ENCODE assay signal across 8 mouse cellular contexts in genomic region chr19:18712866-18713300, GRCm38 (mm10). TPM values are rescaled to one million over a fixed set of nuclear protein-coding genes. Genes with fewer than 3 reads are reported as not detected.
DNase-seq lines count a peak whose midpoint lies in the region; ATAC-seq and TF ChIP-seq lines count a peak whose summit lies in the region.

Gene D030056L22Rik, plus strand, starts transcription at chr19:18713193.

- TF ChIP-seq POLR2A in cortical plate, adult 2 months (IDR thresholded peaks at IDR 0.05; ENCODE audit: extremely low read depth, insufficient read depth, low read length), result peak; percentile 61

- no peaks in the 10 kb centered on the region; the same call in 1 of the 2 replicates for H3K4me1 ChIP-seq in cortical plate, adult 2 months (ENCODE audit: control insufficient read depth, insufficient read depth, low read length)

- peak within 1 kb of the TSS; percentile 37 for H3K4me3 ChIP-seq in cortical plate, adult 2 months (ENCODE audit: insufficient read depth, low read length)

- TF ChIP-seq CTCF in cortical plate, adult 2 months (IDR thresholded peaks at IDR 0.05; ENCODE audit: extremely low read depth, insufficient read depth, low read length), result peak; percentile 33; the same call in 1 of the 2 replicates

- H3K27ac ChIP-seq in cortical plate, adult 2 months (ENCODE audit: insufficient read depth, low read length), result peak within 1 kb of the TSS; percentile 67; the same call in 1 of the 2 replicates

- peak; percentile 94 to 97 for DNase-seq in gastrocnemius, adult 8-10 months (ENCODE audit: low spot score in 2 of 2)
- peak; percentile 100 for DNase-seq in induced T-regulatory cell, adult 2 months (ENCODE audit: low read depth)
- DNase-seq in left cerebral cortex, adult 9 months (ENCODE audit: low spot score in 2 of 2), result peak; percentile 89 to 97
- DNase-seq in right cerebral cortex, postnatal 14 days, result peak; percentile 99
- peak; percentile 97 for DNase-seq in urinary bladder, postnatal 36 days (ENCODE audit: low spot score in 2 of 2)

- ATAC-seq in activated CD4-positive, CD25-positive, alpha-beta regulatory T cell, adult 4 months, result peak; percentile 96
- peak; percentile 92 for ATAC-seq in megakaryocyte progenitor cell, adult 5-6 weeks (replicated peaks; ENCODE audit: poor library complexity)

RNA-seq across cellular contexts. Expression of gene D030056L22Rik, which starts in this region (rescaled TPM):
- polyA plus RNA-seq in activated CD4-positive, CD25-positive, alpha-beta regulatory T cell, adult 4 months (2017; shearing (Covaris generic)), result 1 to 10 TPM; 2.5 to 4.0 TPM
- 25.0 and 27.0 TPM in 2 replicates for polyA plus RNA-seq in cortical plate, adult 2 months (2012; rRNA removed)
- 1 to 10 TPM; 3.1 to 4.1 (median 3.3) TPM for total RNA-seq in gastrocnemius, adult 8-10 months (2022)
- 37.3 and 51.3 TPM in 2 replicates for total RNA-seq in megakaryocyte progenitor cell, adult 5-6 weeks (2015)
- total RNA-seq in megakaryocyte progenitor cell, adult 5-6 weeks (2017), result 22.7 and 25.5 TPM in 2 replicates

Comparison
In these comparisons a context has a peak if more than half of its experiments do, and no peak if none do; other contexts are left out.
1. Peak in every context shown above with its lines: DNase-seq, ATAC-seq, H3K4me3 ChIP-seq and H3K27ac ChIP-seq.
2. RNA of gene D030056L22Rik (total RNA-seq): 22.7 to 51.3 TPM in megakaryocyte progenitor cell, adult 5-6 weeks; 3.1 to 4.1 TPM in gastrocnemius, adult 8-10 months; every median in the first group is over 4 times any median in the second.